Mouse (Mus musculus): Measurements from ENCODE around the gene Endou. TPM values are rescaled to one million over a fixed set of nuclear protein-coding genes. Genes with fewer than 3 reads are reported as not detected.

Gene Endou
- total RNA-seq, 2 experiments from 2014 or later = 0.59 to 0.71 TPM

DNA sequence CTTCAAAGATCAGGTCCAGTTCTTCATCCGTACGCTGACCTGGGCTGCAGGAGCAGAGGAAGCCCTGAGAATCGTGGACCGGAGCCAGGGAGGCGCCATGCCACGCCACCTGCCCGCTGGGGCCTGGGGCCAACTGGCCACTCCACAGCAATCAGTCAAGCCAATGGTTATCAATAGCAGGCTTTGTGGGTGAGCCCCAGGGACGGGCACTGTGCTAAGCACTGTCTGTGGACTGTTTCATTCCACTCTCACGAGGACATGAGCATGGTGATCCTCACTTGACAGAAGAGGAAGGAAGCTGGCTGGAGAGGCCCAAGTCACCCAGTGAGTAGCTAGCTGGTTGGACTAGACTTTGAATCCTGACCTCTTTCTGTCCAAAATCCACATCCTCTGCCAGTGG is 28.9 kb upstream of the Endou start:
- DNase-seq (ENCODE audit: extremely low spot score in 1 of 2, low spot score in 1 of 2) = peak in 1 of 2 experiments; percentile 62

DNA sequence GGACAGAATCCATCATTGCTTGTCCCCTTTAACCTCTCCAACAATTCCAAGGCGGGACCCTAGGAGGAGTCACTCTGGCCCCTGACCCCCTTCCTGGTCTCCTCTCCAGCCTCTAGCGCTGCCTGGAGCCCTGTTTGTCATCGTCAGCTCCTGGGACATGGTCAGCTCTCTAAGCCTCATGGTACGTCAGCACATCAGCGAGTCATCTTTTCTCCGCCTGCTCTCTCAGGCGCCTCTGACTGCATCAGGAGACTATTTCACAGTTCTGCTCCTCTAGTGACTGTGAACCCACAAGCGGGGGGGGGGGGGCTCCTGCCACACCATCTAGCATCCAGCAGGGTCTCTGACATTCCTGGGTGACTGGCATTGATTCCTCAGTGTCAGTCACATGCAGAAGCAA is 24.2 kb upstream of the Endou start:
- no peak for DNase-seq (ENCODE audit: extremely low spot score in 1 of 2, low spot score in 1 of 2)

DNA sequence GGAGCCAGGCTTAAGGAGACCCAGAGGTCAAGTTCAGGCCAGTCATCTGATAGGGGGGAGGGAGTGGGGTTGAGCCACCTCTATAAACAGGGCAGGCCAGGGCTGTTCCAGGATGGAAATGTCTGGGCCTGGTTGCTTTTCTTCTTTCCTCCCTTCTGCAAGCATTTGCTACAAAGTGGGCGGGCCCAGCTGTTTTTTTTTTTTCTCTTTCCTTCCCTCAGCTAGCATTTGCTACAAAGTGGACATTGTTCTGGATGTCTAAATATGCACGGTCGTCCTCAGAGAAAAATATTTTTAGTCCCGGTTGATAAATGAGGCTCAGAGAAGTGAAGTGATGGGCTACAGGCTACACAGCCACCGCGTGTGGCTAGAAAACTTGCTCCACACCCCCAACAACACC is 23.3 kb upstream of the Endou start:
- DNase-seq (ENCODE audit: extremely low spot score in 1 of 2, low spot score in 1 of 2) = no peak

- no peak for DNase-seq (ENCODE audit: extremely low spot score in 1 of 2, low spot score in 1 of 2)
Measured at GRCm38 (mm10) chr15:97752491-97752890, 21.4 kb upstream of the Endou start.

- no peak for DNase-seq (ENCODE audit: extremely low spot score in 1 of 2, low spot score in 1 of 2)
Measured at GRCm38 (mm10) chr15:97751676-97752075, 20.5 kb upstream of the Endou start.

DNA sequence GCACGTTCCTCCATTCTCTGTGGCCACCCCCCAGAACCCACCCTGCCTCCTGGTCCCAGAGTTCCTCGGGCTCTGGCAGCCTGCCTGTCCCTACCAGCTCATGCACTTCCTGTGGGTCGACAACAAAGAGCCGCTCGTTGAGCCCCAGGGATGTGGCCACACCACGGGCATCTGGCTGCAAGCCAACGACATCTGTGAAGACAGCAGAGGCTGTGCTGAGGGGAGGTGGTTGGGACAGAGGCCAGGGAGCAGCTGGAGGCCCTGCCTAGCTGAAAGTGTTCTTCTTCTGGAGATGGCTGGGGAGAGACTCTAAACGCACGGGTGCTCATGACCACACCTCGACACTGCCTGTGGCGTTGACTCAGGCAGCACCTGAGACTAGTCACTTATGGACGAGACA is 19.6 kb upstream of the Endou start:
- peak; percentile 47 to 73 for DNase-seq (ENCODE audit: extremely low spot score in 1 of 2, low spot score in 1 of 2)

- no peak for DNase-seq (ENCODE audit: extremely low spot score in 1 of 2, low spot score in 1 of 2)
Measured at GRCm38 (mm10) chr15:97749841-97750240, 18.7 kb upstream of the Endou start.

- DNase-seq (ENCODE audit: extremely low spot score in 1 of 2, low spot score in 1 of 2) = no peak
Measured at GRCm38 (mm10) chr15:97749397-97749796, 18.3 kb upstream of the Endou start.

DNA sequence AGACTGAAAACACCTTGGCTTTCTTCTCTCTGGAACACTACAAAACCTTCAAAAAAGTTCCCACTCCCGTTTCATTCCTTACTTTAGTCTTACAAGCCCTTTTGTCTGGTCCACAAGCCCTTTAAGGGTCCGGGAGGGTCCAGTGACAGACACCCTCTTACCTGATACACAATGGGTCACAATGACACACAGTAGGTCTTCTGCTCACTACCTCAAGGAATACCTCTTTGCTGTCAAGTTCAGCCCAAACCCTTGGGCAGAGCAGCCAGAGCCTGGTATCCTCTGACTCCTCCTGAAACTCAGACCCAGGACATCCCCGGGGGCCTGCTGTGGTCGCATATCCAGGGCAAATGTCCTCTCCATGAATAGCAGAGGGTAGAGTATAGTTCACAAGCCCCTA is 17.8 kb upstream of the Endou start:
- DNase-seq (ENCODE audit: extremely low spot score in 1 of 2, low spot score in 1 of 2) = no peak

- no peak for DNase-seq (ENCODE audit: extremely low spot score in 1 of 2, low spot score in 1 of 2)
Measured at GRCm38 (mm10) chr15:97748309-97748708, 17.2 kb upstream of the Endou start.

DNA sequence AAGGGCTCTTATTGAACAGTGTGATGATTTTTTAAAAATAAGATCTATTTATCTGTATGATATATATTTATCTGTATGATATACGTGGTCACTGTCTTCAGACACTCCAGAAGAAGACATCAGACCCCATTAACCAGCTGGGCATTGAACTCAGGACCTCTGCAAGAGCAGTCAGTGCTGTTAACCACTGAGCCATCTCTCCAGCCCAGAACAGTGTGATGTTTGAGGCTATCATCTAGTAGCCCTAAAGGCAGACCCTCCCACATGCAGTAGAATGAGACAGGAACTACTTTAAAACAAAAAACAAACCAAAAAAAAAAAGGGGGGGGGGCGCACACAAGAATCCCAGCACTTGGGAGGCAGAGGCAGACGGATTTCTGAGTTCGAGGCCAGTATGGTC is 16.3 kb upstream of the Endou start:
- DNase-seq (ENCODE audit: extremely low spot score in 1 of 2, low spot score in 1 of 2) = no peak

GRCm38 (mm10) chr15:97746748-97747147 is 15.6 kb upstream of the Endou start:
- no peak for DNase-seq (ENCODE audit: extremely low spot score in 1 of 2, low spot score in 1 of 2)

GRCm38 (mm10) chr15:97746278-97746677 is 15.1 kb upstream of the Endou start:
- no peak for DNase-seq (ENCODE audit: extremely low spot score in 1 of 2, low spot score in 1 of 2)

- DNase-seq (ENCODE audit: extremely low spot score in 1 of 2, low spot score in 1 of 2) = no peak
Measured at GRCm38 (mm10) chr15:97745331-97745730, 14.2 kb upstream of the Endou start.

GRCm38 (mm10) chr15:97744930-97745329 is 13.8 kb upstream of the Endou start:
- no peak for DNase-seq (ENCODE audit: extremely low spot score in 1 of 2, low spot score in 1 of 2)

GRCm38 (mm10) chr15:97743961-97744525 is 12.9 kb upstream of the Endou start:
- no peak for DNase-seq (ENCODE audit: extremely low spot score in 1 of 2, low spot score in 1 of 2)

- no peak for DNase-seq (ENCODE audit: extremely low spot score in 1 of 2, low spot score in 1 of 2)
Measured at GRCm38 (mm10) chr15:97743210-97743609, 12.1 kb upstream of the Endou start.

- DNase-seq (ENCODE audit: extremely low spot score in 1 of 2, low spot score in 1 of 2) = no peak
Measured at GRCm38 (mm10) chr15:97742600-97742999, 11.5 kb upstream of the Endou start.

DNA sequence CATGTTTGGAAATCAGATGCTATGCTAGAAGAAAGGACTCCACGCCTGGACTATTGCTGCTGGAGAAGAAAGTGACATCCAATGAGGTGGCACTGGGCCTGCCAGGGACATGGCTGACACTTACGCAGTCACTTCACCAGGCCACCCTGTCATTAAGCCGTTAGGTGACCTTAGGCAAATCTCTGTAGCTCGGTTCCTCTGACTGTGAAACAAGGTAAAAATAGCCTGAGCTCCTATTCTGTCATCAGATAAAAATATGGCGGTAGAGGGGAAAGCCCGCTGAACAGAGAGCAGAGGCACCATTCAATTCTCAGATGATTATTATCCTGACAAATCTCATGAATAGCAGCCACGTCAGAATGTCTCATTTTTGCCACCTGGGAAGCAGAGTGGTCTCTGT is 10.9 kb upstream of the Endou start:
- DNase-seq (ENCODE audit: extremely low spot score in 1 of 2, low spot score in 1 of 2) = no peak

DNA sequence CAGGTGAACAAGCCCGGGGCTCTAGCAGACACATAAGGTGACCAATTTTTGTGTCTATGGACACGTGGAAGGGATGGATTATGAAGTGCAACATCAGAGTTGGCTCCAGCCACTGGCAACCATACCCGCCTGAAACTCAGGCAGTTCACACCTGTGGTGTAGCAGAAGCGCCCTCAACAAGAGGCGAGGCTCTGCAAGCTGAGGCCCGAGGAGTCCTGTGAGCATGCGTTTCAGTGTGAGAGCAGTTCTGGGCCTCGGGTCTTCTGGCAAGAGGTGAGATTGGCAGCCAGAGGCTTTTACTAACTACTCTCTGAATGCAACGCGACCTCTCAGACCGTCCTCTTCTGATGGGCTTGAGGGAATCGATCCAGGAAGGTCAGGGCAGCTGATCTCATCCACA is 10.5 kb upstream of the Endou start:
- no peak for DNase-seq (ENCODE audit: extremely low spot score in 1 of 2, low spot score in 1 of 2)

- DNase-seq (ENCODE audit: extremely low spot score in 1 of 2, low spot score in 1 of 2) = no peak
Measured at GRCm38 (mm10) chr15:97740283-97740732, 9.2 kb upstream of the Endou start.

DNA sequence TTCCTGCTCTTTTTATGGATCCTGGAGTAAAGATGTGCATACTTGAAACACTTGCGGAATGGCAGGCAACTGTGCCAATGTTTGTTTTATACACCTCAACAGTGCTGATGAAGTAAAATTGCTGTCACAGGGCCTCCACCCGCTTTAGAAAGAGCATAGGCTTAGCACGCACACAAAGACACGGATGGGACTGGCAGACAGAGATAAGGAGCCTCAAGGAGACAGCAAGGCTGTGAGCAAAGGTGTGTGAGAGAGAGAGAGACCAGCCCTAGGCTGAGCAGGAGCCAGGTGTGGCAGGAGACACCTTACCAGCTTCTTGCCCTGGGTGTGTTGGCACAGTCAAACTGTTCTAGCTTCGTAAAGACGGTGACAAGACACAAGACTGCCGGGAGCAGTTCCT is 7.8 kb upstream of the Endou start:
- DNase-seq (ENCODE audit: extremely low spot score in 1 of 2, low spot score in 1 of 2) = no peak

- DNase-seq (ENCODE audit: extremely low spot score in 1 of 2, low spot score in 1 of 2) = no peak
Measured at GRCm38 (mm10) chr15:97731988-97732387, 849 bp upstream of the Endou start.
